Mouse (Mus musculus) R1 (cell line): ENCODE measurements at regions not wholly inside any gene's neighbourhood (a gene's known extent, or its start where the extent isn't known, plus 50 kb on each side); places are given as distances from the start of the nearest gene placed in this dataset.

Experiments used
- DNase-seq: peaks from one replicate; pipeline ENCODE4 v3.0.0-alpha.2; 2018; ENCODE audit warnings: low read depth, low spot score

DNA sequence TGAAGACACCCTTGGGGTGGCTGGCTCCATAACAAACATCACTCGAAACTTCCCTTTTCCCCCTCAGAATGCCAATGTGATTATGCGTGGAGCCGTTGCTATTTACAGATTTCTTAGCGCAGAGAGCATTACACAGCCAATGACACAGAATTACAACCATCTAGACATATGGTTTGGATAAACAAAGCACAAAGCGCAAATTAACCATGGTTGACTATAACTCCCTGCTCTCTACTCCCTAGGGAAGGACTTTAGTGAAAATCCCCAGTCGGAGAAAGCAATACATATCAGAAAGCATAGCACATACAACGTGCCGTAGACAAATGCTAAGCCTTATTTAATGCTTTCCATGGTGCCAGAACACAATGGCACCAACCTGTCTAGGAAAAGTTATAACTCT lies 131.8 kb downstream of the Tshz3 start:
- DNase-seq, result no peak

DNA sequence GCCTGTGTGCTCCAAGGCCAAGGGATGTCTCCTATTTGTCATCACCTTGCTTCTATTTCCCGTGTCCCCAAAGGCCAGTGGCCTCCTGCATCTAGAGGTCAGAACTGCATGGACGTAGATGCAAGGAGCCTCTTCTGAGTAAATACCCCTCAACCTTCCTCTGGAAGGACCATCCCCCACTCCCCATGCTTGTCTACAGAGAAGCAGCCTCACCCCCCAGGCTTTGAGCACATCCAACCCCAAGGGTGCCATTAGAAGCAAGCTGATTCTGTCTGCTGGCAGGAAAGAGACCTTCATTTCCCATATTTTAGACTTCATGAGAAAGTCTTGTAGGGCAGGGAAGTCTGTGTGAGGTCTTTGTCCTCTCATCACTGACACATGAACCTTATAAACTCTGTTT lies 132.2 kb downstream of the Tshz3 start:
- no peak for DNase-seq

DNA sequence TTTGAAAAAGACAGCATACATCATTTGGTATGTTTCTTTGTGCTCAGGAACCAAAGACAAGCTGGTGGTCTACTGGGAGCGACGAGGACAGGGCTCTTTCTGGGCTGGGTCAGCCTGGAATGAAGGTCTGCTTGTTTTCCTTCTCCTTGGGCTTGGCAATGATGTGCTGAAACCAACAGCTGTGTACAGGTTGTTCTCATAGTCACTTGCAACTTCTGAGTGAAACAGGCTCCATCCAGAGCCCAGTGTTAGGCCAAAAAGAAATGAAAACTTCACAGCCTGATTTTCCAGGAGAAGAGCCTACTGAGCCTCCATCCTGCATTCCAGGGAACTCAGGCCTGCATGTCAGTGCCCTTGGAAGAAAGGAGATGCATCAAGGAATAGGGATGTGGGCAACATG lies 150.4 kb downstream of the Tshz3 start:
- no peak for DNase-seq

DNA sequence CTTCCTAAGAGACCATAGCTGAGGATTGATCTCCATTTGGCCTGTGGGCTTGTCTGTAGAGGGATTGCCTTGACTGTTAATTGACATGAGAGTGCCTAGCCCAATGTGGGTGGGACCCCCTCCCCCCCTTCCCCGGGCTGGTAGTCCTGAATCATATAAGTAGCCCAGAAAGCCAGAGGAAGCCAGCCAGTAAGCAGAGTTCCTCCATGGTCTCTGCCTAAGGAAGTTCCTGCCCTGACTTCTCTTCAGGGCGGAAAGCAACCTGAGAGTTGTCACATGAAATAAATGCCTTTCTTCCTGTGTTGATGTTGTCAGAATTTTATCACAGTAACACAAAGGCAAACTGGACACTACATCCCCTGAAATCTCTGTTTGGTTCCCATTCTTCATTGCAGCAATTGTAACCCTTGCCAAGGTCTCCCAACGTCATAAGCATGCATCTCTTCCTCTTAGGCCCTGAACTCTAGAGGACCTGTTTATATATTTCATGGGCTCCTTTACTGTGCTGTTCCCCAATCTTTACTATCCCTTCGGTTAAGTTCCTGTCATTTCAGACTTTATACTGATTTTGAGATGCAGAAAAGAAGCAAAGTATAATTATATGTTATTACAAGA lies 153.5 kb downstream of the Tshz3 start:
- no peak for DNase-seq

DNA sequence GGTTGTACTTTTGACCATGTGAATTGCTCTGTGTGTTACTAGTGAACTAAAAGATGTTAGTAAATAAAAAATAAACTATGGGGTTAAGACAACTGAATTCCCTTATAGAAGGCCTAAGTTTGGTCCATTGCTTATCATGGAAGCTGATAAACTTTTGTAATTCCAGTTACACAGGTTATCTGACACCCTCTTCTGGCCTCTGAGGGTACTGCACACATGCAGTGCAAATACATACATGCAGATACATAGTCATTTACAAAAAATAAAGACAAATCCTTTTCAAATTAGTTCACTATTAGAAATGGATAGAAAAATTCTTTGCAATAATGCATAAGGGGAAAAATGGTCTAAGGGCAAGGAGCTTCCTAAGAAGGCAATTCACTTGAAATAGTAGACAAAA lies 156.4 kb downstream of the Tshz3 start:
- peak; percentile 46 for DNase-seq

DNA sequence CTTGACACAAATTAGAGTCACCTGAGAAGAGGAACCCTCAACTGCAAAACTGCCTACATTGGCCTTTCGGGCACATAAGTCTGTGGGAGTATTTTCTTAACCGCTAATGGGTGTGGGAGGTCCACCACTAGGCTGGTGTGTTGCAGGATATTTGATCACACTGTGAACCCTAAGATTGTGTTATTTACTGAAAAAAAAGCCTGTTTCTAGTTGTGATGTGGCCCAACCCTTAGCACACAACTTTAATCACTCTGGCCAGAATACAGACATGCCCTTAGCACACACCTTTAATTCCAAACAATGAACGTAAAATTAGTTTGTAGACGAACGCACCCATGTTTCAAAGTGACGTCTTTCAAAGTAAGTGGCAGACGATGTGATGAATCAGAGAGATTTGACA lies 161.5 kb downstream of the Tshz3 start:
- DNase-seq, result no peak

DNA sequence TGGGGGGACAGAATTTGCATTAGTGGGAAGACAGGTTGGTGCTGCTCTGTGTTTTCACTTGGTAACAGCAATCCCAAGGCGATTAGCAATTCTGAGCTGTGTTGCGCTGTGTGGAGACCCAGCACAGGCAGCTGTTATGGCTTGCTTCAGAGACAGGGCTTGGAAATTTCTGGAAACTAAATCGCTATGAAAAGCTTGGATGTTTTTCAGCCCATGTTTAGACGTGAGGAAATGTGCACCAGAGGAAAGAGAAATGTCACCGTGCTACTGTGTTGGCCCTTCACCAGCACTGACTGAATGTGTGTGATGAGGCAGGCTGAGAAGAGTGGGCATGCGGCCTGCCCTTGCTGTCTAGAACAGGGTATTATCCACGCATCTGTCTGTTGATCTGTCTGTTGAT lies 164.6 kb downstream of the Tshz3 start:
- DNase-seq, result no peak

DNA sequence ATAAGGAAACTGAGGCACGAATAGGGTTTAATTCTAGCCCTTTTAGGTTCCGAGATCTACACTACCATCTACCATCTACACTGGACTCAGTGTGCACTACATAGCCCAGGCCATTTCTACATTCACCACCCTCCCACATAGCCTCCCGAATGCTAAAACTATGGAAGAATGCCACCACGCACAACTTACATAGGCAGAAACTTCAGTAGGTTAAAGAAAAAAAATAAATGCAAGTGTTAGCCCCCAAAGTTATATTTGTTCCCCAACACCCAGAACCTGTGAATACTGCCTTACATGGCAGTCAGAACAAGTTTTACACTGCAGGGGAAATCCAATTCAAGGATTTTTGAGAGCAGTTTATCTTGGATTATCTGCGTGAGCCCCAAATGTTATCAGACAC lies 165.8 kb downstream of the Tshz3 start:
- DNase-seq, result no peak

DNA sequence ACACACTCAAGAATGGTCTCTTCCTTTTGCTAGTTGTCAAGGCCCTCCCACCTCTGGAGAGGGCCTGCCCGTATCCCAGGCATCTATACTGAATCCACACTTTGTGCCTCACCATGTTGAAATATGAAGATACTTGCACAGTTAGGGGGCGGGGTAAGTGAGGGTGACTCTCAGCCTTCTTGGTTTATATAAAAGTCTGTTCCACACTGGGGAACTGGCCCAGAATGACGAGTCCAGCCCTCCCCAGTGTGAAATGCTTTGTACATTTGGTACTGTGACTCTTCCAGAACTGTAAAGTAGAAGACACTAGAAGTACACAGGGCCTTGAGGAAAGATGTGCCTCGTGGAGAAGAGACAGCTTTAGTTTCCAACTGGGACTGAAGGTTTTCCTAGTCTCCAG lies 166.8 kb downstream of the Tshz3 start:
- no peak for DNase-seq

DNA sequence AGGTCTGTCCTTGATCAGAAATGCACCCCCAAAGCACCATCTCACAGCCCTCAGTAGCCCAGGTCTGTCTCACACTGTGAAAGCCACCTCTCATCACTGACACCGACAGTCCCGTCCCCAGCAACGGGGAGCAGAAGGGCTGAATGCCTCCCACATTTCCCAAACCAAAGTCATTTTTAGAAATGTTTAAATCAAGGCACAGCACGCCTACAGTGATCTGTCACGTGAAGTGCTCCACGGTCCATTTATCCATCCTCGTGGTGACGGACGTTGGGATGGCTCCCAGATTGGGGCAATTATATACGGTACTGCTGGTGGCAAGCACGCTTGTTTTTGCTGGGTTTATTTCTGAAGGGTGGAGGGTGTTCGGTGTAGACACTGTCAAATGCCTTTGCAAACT lies 168.7 kb downstream of the Tshz3 start:
- DNase-seq, result no peak

DNA sequence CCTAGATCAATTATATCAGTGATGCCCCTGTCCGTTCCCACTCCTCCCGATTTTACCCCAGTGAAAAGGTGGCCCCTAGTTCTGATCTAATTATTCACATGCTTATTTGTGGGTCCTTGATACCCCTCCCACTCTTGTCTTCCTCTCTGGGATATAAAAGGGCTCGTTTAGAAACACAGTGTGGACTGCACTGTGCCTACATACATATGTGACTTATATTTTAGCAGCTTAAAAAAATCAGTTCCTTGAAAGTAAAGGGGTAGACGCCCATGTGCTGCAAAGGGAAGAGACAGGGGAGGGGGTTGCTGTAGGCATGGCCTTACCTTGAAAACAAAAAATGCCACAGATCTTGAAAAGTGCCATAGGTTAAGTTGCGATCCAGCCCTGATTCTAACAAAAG lies 176.1 kb downstream of the Tshz3 start:
- DNase-seq, result no peak

DNA sequence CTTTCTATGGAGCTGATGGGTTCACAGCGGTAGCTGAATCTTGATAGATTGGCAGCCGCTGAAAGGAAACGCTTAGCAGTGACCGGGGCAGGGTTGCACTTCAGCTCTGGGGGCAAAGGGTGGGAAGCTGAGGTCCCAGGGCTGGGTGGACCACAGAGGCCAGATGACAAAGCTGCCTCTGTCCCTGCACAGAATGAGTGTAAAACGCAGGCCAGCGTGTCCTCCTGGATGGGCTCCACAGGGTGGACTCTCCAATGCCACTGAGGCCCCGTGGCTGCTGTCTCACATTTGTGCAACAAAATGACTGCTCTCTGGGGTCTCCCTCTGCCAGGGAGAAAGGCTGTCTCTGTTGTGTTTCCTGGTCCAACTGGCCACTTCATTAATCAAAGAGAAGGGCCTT lies 179.8 kb downstream of the Tshz3 start:
- DNase-seq, result no peak

DNA sequence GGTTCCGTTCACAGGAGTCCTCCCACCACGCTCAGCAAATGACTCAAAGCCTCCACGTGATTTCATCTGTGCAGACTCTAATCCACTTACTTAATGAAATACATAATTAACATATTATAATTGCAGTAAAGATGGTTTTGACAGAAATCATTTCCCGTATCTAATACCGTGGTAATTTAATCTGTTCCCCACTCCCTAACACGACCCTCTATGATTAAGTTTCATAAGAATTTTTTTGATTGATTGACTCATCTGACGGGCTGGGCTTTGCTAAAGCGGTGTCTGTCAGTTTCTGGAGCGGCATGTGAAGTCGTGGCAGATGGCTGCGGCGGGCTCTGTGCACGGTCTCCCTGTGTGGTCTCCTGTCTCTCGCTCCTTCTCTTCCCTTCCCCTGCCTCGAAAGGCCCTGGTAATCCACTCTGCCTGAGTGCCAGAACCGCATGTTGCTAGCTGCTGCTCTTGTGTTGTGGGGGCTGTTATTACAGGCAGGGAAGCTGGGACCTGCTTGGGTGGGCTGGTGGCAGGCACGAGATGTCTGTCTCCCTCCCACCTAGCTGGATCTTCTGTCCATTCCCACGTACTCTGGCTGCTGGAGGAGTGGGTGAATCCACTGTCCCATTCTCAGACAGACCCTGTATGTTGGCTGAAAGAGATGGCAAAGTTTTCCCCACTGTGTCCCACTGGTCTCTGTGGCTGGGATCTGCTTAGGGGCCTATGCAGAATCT lies 195.0 kb downstream of the Tshz3 start:
- no peak for DNase-seq

DNA sequence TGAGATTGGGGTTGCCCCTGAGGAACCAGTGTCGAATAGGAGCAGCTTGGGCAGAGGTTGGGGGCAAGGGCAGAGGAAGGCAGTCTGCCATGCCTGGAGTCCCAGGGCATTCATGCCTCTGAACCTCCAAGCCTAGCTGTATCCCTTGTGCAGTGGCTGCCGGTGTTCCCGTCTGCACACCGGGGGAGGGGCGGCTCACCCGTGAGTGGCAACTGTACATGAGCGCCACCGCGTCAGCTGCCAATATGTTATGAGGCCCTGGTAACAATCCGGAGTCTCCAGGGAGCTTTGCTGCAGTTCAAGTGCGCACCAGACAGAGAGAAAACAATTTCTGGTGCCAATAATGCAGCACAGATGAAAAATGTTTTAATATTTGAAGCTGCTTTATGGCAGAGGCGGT lies 198.4 kb downstream of the Tshz3 start:
- no peak for DNase-seq

DNA sequence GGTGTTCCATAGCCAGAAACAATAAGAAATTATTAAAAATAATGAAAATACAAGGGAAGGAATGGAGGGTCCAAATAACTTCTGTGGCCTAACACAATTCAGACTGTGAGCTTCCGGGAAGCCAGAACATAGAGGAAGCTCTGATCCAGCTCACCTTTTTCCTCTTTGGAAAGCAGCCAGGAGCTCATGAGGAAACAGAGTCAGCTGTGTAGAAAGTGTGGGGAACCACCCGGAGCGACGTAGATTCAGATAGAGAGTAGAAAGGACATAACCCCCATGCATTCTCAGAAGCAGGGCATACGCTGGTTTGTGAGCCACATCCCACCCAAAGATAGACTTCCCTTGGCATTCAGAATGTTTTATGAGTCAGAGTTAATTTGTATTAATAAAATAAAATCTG lies 203.6 kb downstream of the Tshz3 start:
- DNase-seq, result no peak

DNA sequence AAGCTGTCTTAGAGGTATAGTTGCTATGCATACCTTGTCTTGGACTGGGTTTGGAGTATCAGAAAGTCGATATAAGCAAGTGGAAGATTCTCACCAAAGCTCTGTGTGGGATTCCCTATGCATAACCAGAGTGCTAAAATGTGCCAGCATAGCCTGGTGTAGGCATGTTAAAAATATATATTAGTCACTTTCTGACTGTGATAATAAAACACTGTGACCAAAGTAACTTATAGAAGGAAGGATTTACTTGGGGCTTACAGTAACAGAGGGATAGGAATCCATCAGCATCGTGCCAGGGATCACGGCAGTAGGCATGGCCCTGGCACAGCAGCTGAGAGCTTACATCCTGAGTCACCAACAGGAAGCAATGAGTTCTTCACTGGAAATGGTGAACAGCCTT lies 215.4 kb downstream of the Tshz3 start:
- no peak for DNase-seq

DNA sequence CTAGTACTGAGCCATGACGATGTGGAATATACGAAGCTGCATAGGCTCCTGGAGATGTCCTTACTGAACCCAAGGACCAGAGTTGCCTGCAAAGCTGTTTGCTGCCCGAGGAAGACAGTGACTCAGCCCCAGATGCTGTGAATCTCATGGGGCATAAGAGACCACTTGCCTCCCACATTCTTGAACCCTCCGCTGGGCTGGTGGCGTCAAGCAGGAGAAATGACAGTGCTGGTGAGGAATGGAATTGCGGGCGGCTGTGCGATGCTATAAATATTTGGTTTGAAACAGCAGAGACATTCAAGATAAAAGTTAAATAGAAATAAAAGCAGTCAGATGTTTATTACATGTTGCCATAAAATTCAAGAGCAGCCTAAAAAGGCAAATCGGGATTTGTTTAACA lies 216.3 kb downstream of the Tshz3 start:
- DNase-seq, result no peak

DNA sequence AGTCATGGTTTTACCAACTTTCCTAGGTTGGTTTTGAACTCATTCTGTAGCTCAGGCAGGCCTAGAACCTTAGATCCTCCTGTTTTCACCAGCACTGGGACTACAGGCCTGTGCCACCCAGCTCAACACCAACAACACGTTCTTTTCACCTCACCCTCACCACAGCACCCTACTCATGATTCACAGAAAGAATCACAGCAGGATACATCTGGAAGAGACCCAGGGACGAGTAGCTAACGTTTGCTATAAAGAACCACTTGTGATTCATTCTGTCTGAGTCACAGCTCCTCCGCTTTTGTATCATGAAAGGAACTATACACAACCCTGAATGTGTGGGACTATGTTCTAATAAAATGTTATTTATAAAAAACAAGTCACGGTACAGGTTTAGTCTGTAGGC lies 217.3 kb downstream of the Tshz3 start:
- no peak for DNase-seq

DNA sequence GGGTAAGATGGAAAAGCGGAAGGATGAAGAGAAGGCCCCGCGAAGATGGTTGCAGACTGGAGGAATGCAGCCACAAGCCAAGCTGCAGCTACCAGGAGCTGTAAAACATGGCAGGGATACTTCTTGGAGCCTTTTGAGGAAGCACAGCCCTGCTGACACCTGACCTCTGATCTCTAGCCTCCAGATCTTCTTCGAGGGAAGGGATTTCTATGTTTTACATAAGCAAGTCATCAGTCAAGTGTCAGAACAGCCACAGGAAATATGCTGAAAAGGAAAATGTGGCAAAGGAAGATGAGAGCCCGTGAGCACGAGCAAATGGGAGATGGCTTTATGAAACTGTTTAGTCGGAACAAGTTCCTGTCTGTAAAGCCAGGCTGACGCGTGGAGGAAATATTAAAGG lies 219.1 kb downstream of the Tshz3 start:
- DNase-seq, result no peak

DNA sequence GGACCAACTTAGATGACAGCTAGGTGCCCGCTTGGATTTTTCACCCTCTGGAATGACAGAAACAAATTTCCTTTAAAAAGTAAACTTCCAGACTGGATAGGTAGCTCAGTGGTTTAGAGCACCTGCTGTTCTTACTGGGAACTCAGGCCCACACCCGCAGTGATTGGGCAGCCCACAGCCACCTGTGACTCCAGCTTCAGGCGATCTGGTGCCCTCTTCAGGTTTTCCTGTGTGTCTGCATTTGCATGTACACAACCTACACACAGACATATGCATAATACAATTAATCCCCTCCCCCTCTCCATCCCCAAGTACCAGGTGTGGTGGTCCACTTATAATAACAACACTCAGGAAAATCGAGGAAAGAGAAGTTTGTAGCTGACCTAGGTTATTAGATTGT lies 221.5 kb downstream of the Tshz3 start:
- peak; percentile 45 for DNase-seq

DNA sequence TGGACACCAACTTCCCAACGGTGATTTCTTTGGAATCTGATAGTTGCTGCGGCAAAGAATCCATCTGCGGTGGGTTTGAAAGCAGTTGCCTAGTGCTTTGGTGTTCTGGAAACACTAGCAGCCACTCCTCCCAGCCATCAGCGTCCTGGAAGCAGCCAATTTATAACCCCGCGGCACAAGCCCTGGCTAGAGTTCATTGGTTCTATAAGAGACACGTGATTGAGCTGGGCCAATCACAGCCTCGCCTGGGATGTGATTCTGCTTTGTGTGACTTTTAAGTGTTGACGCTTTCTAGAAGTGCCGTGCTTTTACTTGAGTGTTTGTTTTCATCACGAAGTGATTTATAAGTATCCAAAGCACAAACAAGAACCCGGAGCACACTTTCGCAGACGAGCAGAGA lies 223.1 kb downstream of the Tshz3 start:
- peak; percentile 46 for DNase-seq

DNA sequence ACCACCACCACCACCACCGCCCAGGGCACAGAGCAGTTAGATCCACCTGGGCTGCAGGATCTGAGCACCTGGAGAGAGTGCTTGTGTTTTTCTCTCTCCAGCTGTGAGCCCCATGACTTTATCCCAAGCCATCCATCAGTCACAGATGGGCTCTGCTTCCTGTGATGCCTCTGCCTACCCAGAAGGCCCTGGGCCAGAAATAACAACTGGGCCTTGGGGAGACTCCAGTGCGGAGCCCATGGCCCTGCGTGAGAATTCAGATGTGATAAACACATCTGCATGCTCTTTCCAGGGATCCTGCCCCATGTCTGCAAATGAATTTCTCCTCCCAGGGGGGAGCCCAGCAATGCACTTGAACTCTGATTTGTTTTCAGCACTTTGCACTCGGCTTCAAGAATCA lies 235.6 kb downstream of the Tshz3 start:
- no peak for DNase-seq

DNA sequence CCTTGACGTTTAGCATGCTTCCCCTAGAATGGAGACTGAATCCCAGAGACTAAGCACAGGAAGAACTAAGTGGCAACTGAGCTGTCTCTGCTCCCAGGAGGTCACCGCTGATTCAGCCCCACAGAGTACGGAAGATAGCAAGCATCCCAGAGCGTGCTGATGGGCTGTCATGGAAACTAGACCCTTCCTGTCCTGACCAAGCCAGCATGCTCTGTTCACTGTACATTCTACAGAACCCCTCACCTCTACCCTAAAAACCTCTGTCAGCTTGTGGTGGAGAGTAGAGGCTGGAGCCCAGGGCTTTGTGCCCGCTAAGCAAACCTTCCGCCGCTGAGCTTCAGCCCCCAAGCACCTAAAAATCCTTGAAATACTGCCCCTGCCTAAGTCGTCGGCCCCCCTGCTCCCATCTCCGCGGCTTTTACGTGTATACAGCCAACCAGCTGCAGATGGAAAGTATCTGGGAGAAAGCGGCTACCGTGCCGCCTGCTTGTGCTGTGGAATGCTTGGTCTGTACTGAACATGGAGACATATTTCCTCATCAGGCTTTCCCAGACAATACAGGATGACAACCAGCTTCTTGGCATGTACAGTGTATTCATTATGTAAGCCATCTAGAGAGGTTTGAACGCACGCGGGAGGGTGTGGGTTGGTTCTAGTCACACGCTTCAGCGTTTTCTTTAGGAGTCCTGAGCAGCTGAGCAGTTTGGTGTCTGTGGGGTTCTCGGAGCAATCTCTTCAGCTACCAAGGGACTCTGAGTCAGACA lies 237.1 kb downstream of the Tshz3 start:
- DNase-seq, result peak; percentile 29
